Mouse (Mus musculus) lung, embryonic 14.5 days (tissue): ENCODE measurements at regions not wholly inside any gene's neighbourhood (a gene's known extent, or its start where the extent isn't known, plus 50 kb on each side); places are given as distances from the start of the nearest gene placed in this dataset.

Experiments
- ATAC-seq: fragments of 200-750 bp; cut with Nextera tagmentation; 2 replicates; pipeline ENCODE4 v1.8.0; 2017; ENCODE audit warnings: mild to moderate bottlenecking, moderate TSS enrichment, moderate library complexity; ENCODE audit not compliant: insufficient read depth
- DNase-seq: peaks from one replicate; pipeline ENCODE4 v3.0.0-alpha.2; 2015
- H3K27ac ChIP-seq: fragments of 300-500 bp; sonication (generic); 2 replicates; pipeline ENCODE4 v1.5.1; 2014; ENCODE audit warnings: low read depth, mild to moderate bottlenecking, moderate library complexity
- H3K27me3 ChIP-seq: fragments of 300-500 bp; sonication (generic); 2 replicates; pipeline ENCODE4 v1.6.1; 2014; ENCODE audit warnings: low read length, control low read depth; ENCODE audit not compliant: insufficient read depth
- H3K36me3 ChIP-seq: fragments of 300-500 bp; sonication (generic); 2 replicates; pipeline ENCODE4 v1.6.1; 2014; ENCODE audit warnings: control low read depth; ENCODE audit not compliant: insufficient read depth
- H3K4me1 ChIP-seq: fragments of 300-500 bp; sonication (generic); 2 replicates; pipeline ENCODE4 v1.6.1; 2014; ENCODE audit warnings: antibody characterized with exemption, control low read depth; ENCODE audit not compliant: insufficient read depth
- H3K4me2 ChIP-seq: fragments of 300-500 bp; sonication (generic); 2 replicates; pipeline ENCODE4 v1.6.1; 2014; ENCODE audit warnings: mild to moderate bottlenecking
- H3K4me3 ChIP-seq: fragments of 300-500 bp; sonication (generic); 2 replicates; pipeline ENCODE4 v1.5.1; 2014; ENCODE audit warnings: low read depth, low read length
- H3K9ac ChIP-seq: fragments of 300-500 bp; sonication (generic); 2 replicates; pipeline ENCODE4 v1.6.1; 2014
- H3K9me3 ChIP-seq: fragments of 300-500 bp; sonication (generic); 2 replicates; pipeline ENCODE4 v1.6.1; 2016; ENCODE audit warnings: low read depth, low read length, control low read depth
- CTCF ChIP-seq: IDR thresholded peaks from 2 replicates; pipeline ENCODE4 v1.5.1; 2016; ENCODE audit warnings: antibody characterized with exemption, low read depth
- WGBS: fragments of 180-500 bp; shearing (Covaris S2); extraction: QIAGEN DNeasy Blood & Tissue Kit; methylation state at CpG from one replicate; pipeline ENCODE4 v1.1.7; 2014; 5-methylcytosine and 5-hydroxymethylcytosine counted together

DNA sequence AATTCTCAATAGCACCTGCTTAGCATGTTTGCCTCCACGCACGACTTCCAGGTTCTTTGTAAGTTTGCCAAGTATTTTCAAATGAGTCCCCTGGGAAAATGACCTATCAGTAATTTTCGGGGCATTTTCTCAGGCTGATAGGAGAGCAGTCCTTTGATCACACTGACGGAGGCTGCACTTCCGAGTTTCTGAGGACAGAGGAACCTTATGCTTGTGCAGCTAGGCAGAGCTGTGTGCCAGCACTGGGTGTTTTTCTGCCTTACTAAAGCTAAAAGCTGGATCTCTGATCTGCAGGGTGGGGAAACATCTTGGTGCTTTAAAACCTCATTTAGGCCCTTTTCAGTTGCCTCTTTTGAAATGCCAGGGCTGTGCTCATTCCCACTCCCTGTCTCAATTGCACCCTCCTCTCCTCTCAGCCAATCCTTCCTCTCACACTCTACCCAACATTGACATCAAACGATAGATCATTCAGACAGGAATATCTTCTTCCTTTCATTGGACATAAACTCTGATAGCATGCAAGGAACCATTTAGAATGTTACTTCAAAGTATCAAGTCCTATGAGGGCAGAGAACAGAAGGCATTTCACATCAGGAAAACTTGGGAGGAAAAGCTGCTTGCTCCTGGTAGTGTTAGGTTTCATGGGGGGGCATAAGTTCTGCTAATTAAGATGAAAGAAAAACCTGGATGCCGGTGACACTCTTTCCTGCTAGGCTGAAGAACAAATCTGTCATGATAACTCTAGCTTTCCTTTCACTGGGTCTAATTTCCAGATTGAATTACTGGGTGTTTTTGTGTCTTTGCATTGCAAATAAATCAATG, 95.3 kb downstream of the Lurap1l start:
- 0 out of 2 replicates have a peak, but pooled peaks cover 2% of the 10 kb centered on the region for H3K4me1 ChIP-seq
- H3K36me3 ChIP-seq = no peaks in the 10 kb centered on the region
- no peaks in the 10 kb centered on the region for H3K9me3 ChIP-seq
- no peaks in the 10 kb centered on the region for H3K27me3 ChIP-seq
- no peak overlapping the region for H3K9ac ChIP-seq
- no peak for TF ChIP-seq CTCF
- H3K4me2 ChIP-seq = peak overlapping the region; percentile 18; the same call in 1 of the 2 replicates
- DNase-seq (peak; percentile 44), ATAC-seq (peak; percentile 81)
- 22% methylated on average over 7 of the region's 7 CpGs for WGBS
- no peak overlapping the region for H3K27ac ChIP-seq
- no peak overlapping the region for H3K4me3 ChIP-seq

DNA sequence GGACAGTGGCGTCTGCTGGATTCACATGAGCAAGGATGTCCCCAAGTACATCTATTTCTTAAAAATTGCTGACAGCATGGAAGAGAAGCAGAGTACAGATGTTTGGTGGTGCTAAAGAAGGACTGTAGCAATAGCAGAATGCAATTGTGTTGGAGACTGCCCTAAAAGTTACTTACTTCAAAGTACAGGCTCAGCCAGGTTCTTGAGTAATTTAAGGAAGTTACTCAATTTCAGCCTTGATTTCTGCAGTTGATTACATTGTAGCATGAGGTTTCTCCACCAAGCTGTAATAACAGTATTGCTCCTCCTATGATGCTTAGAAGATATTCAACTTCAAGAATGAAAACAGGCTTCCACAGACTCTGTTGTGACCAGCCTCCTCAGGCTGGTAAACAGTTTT, 96.1 kb downstream of the Lurap1l start:
- Histone ChIP-seq H3K9me3 (no peaks in the 10 kb centered on the region), H3K4me1 (0 out of 2 replicates have a peak, but pooled peaks cover 2% of the 10 kb centered on the region), H3K27me3 (no peaks in the 10 kb centered on the region), H3K36me3 (no peaks in the 10 kb centered on the region), H3K27ac (no peak overlapping the region), H3K4me2 (no peak overlapping the region), H3K4me3 (no peak overlapping the region), H3K9ac (no peak overlapping the region)
- WGBS = 34% methylated on average over 1 of the region's 1 CpGs
- no peak for TF ChIP-seq CTCF
- ATAC-seq = no peak
- DNase-seq = no peak

DNA sequence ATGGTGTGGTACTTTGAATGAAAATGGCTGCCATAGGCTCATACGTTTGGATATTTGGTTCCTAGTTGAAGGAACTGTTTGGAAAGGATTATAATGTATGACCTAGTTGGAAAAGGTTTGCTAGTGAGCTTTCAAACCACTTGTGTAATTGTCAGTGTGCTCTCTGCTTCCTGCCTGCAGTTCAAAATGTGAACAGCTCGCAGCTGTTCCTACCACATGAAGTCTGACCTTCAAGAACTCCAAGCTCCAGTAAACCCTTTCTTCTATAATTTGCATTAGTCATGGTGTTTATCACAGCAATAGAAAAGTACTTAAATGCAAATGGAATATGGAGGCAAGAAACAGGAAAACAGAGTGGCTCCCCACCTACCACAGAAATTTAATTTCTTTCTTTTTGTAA, 111.4 kb downstream of the Lurap1l start:
- Histone ChIP-seq H3K4me1 (no peaks in the 10 kb centered on the region), H3K27me3 (no peaks in the 10 kb centered on the region), H3K4me2 (no peak overlapping the region), H3K36me3 (no peaks in the 10 kb centered on the region), H3K9me3 (no peaks in the 10 kb centered on the region), H3K4me3 (no peak overlapping the region), H3K9ac (no peak overlapping the region), H3K27ac (no peak overlapping the region)
- ATAC-seq (no peak), DNase-seq (no peak)
- 69% methylated on average over 2 of the region's 2 CpGs for WGBS
- no peak for TF ChIP-seq CTCF

DNA sequence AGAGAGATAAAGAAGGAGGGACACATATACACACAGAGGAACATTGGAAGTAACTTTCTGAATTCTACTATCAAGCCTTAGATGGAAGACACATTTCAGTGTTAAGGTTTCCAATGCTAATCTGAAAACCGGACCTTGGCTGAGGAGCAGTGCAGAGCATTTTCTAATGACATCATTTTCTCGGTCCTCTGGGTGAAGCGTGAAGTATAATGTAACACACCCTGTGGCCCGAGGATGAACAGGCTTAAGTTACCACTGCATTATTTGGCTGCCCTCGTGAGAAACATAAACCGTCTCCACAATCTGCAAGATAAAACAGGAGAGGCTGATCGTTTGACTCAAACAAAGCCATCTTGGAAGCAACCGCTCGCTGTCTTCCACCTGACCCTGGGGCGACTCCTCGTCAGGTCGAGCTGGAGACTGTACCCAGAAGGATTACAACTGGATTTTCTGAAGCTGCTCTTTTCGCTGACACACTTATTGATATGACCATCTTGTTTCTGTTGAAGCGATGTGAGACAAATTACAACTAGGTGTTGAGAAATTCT, 113.1 kb downstream of the Lurap1l start:
- DNase-seq (peak; percentile 34), ATAC-seq (peak; percentile 58; the same call in 1 of the 2 replicates)
- Histone ChIP-seq H3K27ac (no peak overlapping the region), H3K36me3 (no peaks in the 10 kb centered on the region), H3K4me2 (peak overlapping the region; percentile 48), H3K4me1 (no peaks in the 10 kb centered on the region), H3K9ac (no peak overlapping the region), H3K4me3 (no peak overlapping the region), H3K9me3 (no peaks in the 10 kb centered on the region), H3K27me3 (no peaks in the 10 kb centered on the region)
- WGBS = 25% methylated on average over 14 of the region's 14 CpGs
- no peak for TF ChIP-seq CTCF

DNA sequence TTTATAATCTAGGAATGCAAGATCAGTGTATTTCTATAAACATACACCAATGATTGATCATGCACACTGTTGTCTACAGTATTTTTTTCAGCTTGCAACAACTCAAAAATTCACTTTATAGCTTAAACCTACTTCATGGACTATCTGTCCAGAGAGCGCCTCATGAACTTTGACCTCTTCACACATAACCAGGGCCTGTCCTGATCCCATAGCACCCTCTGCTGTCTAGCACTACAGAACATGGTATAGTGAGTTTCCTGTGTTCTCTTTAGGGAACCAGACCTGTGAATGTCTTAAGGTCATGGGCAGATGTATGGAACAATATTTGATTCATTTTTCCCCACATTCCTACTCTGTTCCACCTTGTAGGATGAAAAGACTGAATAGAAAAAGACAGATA, 117.1 kb downstream of the Lurap1l start:
- Histone ChIP-seq H3K4me2 (no peak overlapping the region), H3K9ac (no peak overlapping the region), H3K27ac (no peak overlapping the region), H3K4me3 (no peak overlapping the region), H3K4me1 (no peaks in the 10 kb centered on the region), H3K36me3 (no peaks in the 10 kb centered on the region), H3K9me3 (no peaks in the 10 kb centered on the region), H3K27me3 (no peaks in the 10 kb centered on the region)
- no peak for DNase-seq
- TF ChIP-seq CTCF = 0 out of 2 replicates have a peak, but pooled peaks have one; percentile 5
- ATAC-seq = no peak
- 90% methylated on average over 1 of the region's 1 CpGs for WGBS

DNA sequence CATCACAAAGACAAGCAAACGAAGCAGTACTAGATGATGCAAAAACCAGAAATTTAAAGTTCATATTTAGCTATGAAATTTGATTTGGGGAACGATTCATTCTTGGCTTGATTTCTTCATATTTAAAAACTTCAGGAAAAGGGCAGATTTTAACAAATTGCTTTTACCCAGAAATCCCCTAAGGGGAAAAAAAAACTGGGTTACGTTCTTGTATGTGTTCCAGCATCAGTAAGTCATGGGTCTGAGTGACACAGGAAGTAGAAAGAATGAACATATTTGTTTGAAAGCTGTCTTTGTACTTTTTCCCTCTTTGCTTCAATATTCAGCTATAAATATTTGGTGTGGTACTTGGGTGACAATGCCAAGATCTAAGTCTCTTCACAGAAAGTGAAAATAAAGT, 120.2 kb downstream of the Lurap1l start:
- no peaks in the 10 kb centered on the region for H3K36me3 ChIP-seq
- WGBS = 71% methylated on average over 3 of the region's 3 CpGs
- H3K4me1 ChIP-seq = no peaks in the 10 kb centered on the region
- H3K27me3 ChIP-seq = no peaks in the 10 kb centered on the region
- no peak overlapping the region for H3K4me2 ChIP-seq
- no peak for ATAC-seq
- no peak for TF ChIP-seq CTCF
- no peak overlapping the region for H3K4me3 ChIP-seq
- H3K27ac ChIP-seq = no peak overlapping the region
- no peak overlapping the region for H3K9ac ChIP-seq
- DNase-seq = no peak
- no peaks in the 10 kb centered on the region for H3K9me3 ChIP-seq

DNA sequence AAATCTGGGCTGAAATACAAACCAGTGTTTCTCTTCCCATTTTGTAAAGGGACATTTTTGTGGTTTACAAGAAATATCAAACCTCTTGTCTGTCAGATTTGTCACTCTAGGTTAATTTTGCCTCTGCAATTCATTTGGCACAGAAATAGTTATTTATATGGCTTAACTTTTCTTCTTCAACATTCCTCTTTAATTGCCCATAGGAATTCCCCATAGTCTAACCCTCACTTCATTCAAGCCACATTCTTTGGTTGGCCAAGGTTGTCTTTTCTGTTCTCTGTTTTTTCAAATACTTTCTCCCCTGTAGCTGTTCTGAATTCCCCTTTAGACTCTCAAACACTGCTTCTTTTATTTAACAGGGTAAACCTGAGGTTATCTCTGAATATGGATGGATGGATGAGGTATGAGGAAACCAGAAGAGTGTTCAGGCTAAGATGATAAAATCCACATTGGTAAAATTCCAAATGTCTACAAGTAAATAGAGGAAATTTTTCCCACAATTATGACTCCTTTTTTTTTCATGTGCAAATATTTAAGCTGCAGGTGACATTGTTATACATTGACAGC, 127.0 kb downstream of the Lurap1l start:
- Histone ChIP-seq H3K27ac (no peak overlapping the region), H3K4me2 (no peak overlapping the region), H3K27me3 (no peaks in the 10 kb centered on the region), H3K9ac (no peak overlapping the region), H3K36me3 (no peaks in the 10 kb centered on the region), H3K9me3 (no peaks in the 10 kb centered on the region), H3K4me1 (no peaks in the 10 kb centered on the region), H3K4me3 (no peak overlapping the region)
- TF ChIP-seq CTCF = no peak
- no peak; the same call in 1 of the 2 replicates for ATAC-seq
- peak; percentile 23 for DNase-seq
